Comparison of ENCODE assay signal across 20 mouse cellular contexts in the genomic region with DNA sequence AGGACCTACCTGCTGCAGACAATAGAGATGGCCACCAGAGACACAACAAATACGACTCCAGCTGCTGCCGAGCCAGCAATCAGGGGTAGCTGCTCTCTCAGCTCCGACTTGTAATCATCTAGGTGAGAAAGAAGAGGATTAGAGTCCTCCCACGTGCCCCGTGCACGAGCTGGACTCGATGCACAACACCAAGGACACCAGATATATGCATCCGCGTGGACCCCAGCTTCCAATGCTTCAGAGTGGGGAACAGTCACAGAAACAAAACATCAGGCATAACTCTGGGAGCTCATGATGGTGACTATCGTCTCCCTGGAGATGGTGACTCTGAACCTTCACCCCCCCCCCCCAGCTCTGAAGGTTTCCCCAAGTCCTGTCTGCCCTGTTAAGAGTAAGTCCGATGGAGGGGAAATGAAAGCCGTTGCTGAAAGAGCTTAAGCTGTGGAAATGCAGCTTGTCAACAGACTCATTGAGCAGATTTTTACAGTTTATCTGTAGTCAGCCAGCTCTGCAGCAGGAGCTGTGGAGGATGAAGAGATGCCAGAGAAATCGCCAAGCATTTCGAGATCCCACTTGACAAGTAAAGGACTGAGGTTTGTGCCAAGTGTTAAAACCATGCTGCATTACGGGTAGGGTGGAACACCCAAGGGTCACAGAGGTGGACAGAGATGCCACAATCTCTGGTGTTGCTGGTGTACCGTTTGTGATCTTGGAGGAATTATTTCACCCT.
A peak's percentile ranks its signal among the peaks of the same experiment; 100 is the strongest.
DNase-seq lines count a peak whose midpoint lies in the region; ATAC-seq and TF ChIP-seq lines count a peak whose summit lies in the region.
"Had no signal": no experiment of that assay in that cellular context is flagged by ENCODE, and none has a peak within 500 bp of the region (broad histone marks: within the 10 kb centered on the region; RNA-seq: fewer than 3 reads in every experiment).

No protein-coding gene starts in this region.

- H3K9me3 ChIP-seq in forebrain, postnatal 0 days (ENCODE audit: low read length): no peaks in the 10 kb centered on the region
- no peaks in the 10 kb centered on the region for H3K9me3 ChIP-seq in forebrain, embryonic 16.5 days (ENCODE audit: control insufficient read depth, low read length)
- no peaks in the 10 kb centered on the region for H3K9me3 ChIP-seq in hindbrain, embryonic 15.5 days
- no peaks in the 10 kb centered on the region for H3K9me3 ChIP-seq in hindbrain, embryonic 10.5 days
- no peaks in the 10 kb centered on the region for H3K9me3 ChIP-seq in liver, postnatal 0 days (ENCODE audit: low read length)
- H3K9me3 ChIP-seq: forebrain, embryonic 12.5 days had no signal

- no peaks in the 10 kb centered on the region; the same call in 1 of the 2 replicates for H3K36me3 ChIP-seq in forebrain, postnatal 0 days (ENCODE audit: insufficient read depth)
- no peaks in the 10 kb centered on the region for H3K36me3 ChIP-seq in forebrain, embryonic 16.5 days (ENCODE audit: control insufficient read depth, insufficient read depth)
- no peaks in the 10 kb centered on the region; the same call in 1 of the 2 replicates for H3K36me3 ChIP-seq in hindbrain, embryonic 15.5 days
- peaks cover 9% of the 10 kb centered on the region; the same call in 1 of the 2 replicates for H3K36me3 ChIP-seq in hindbrain, embryonic 10.5 days
- H3K36me3 ChIP-seq in liver, postnatal 0 days (replicated peaks; ENCODE audit: insufficient read depth, low read length): no peaks in the 10 kb centered on the region
- H3K36me3 ChIP-seq: G1E had no signal

- no peaks in the 10 kb centered on the region for H3K27me3 ChIP-seq in forebrain, postnatal 0 days (ENCODE audit: insufficient read depth, low read length)
- no peaks in the 10 kb centered on the region for H3K27me3 ChIP-seq in forebrain, embryonic 16.5 days (replicated peaks; ENCODE audit: control insufficient read depth, insufficient read depth, low read length)
- H3K27me3 ChIP-seq in hindbrain, embryonic 15.5 days: no peaks in the 10 kb centered on the region
- H3K27me3 ChIP-seq in hindbrain, embryonic 10.5 days (ENCODE audit: insufficient read depth, poor library complexity, severe bottlenecking): no peaks in the 10 kb centered on the region
- H3K27me3 ChIP-seq in liver, postnatal 0 days (ENCODE audit: insufficient read depth, low read length): no peaks in the 10 kb centered on the region
- H3K27me3 ChIP-seq: forebrain, embryonic 12.5 days; megakaryocyte, embryonic 14.5 days had no signal

- H3K4me1 ChIP-seq in forebrain, postnatal 0 days (ENCODE audit: insufficient read depth): no peaks in the 10 kb centered on the region
- no peaks in the 10 kb centered on the region for H3K4me1 ChIP-seq in forebrain, embryonic 16.5 days (replicated peaks; ENCODE audit: control insufficient read depth, insufficient read depth, low read length)
- H3K4me1 ChIP-seq in hindbrain, embryonic 15.5 days (replicated peaks): peaks cover 6% of the 10 kb centered on the region; the same call in 1 of the 2 replicates
- H3K4me1 ChIP-seq in hindbrain, embryonic 10.5 days (replicated peaks): 0 out of 2 replicates have a peak, but pooled peaks cover 4% of the 10 kb centered on the region
- peaks cover 17% of the 10 kb centered on the region for H3K4me1 ChIP-seq in liver, postnatal 0 days (ENCODE audit: insufficient read depth)

- no peak for ATAC-seq in forebrain, postnatal 0 days
- no peak for ATAC-seq in forebrain, embryonic 16.5 days
- ATAC-seq in hindbrain, embryonic 15.5 days (ENCODE audit: low FRiP score, low read depth): no peak
- no peak for ATAC-seq in liver, postnatal 0 days

- no peak overlapping the region for H3K9ac ChIP-seq in forebrain, postnatal 0 days
- no peak overlapping the region; the same call in 1 of the 2 replicates for H3K9ac ChIP-seq in forebrain, embryonic 16.5 days (replicated peaks; ENCODE audit: low read depth, low read length)
- no peak overlapping the region for H3K9ac ChIP-seq in hindbrain, embryonic 15.5 days
- H3K9ac ChIP-seq in liver, postnatal 0 days (replicated peaks): no peak overlapping the region
- H3K9ac ChIP-seq: forebrain, embryonic 12.5 days had no signal

- TF ChIP-seq EP300 in liver, postnatal 0 days (IDR thresholded peaks at IDR 0.05; ENCODE audit: low read depth): no peak

- H3K4me3 ChIP-seq in forebrain, postnatal 0 days (ENCODE audit: low read depth, low read length): no peak overlapping the region
- no peak overlapping the region for H3K4me3 ChIP-seq in forebrain, embryonic 16.5 days (replicated peaks; ENCODE audit: low read length)
- H3K4me3 ChIP-seq in hindbrain, embryonic 15.5 days: no peak overlapping the region
- H3K4me3 ChIP-seq in hindbrain, embryonic 10.5 days: no peak overlapping the region
- peak overlapping the region; percentile 35; the same call in 1 of the 2 replicates for H3K4me3 ChIP-seq in liver, postnatal 0 days (ENCODE audit: low read depth, low read length)
- H3K4me3 ChIP-seq: forebrain, embryonic 12.5 days had no signal

- 0 out of 2 replicates have a peak overlapping the region, but pooled peaks have one; percentile 15 for H3K27ac ChIP-seq in forebrain, postnatal 0 days (ENCODE audit: low read depth, low read length)
- no peak overlapping the region for H3K27ac ChIP-seq in forebrain, embryonic 16.5 days (ENCODE audit: low read length)
- 0 out of 2 replicates have a peak overlapping the region, but pooled peaks have one; percentile 6 for H3K27ac ChIP-seq in hindbrain, embryonic 15.5 days (replicated peaks)
- H3K27ac ChIP-seq in hindbrain, embryonic 10.5 days: no peak overlapping the region
- 0 out of 2 replicates have a peak overlapping the region, but pooled peaks have one; percentile 91 for H3K27ac ChIP-seq in liver, postnatal 0 days (ENCODE audit: low read depth)
- H3K27ac ChIP-seq: forebrain, embryonic 12.5 days; kidney, postnatal 0 days had no signal

- DNase-seq in forebrain, postnatal 0 days: no peak
- DNase-seq in hindbrain, embryonic 10.5 days (ENCODE audit: low spot score): no peak
- peak; percentile 37 for DNase-seq in brain, embryonic 14.5 days (ENCODE audit: low read depth)
- no peak for DNase-seq in liver, postnatal 0 days
- DNase-seq in urinary bladder, postnatal 10 days (ENCODE audit: low spot score): no peak
- no peak for DNase-seq in thymus, postnatal 36 days
- DNase-seq: adrenal gland, postnatal 25 days; cerebellum, adult 18-20 months; gastrocnemius, postnatal 10 days; heart, adult 18-20 months; heart, postnatal 10 days; kidney, adult 18-20 months; layer of hippocampus, postnatal 36 days; thymus, postnatal 14 days had no signal

- WGBS in forebrain, postnatal 0 days: 60% methylated on average over 16 of the region's 16 CpGs
- 72% methylated on average over 16 of the region's 16 CpGs for WGBS in forebrain, embryonic 16.5 days
- WGBS in hindbrain, embryonic 15.5 days: 72% methylated on average over 16 of the region's 16 CpGs
- WGBS in hindbrain, embryonic 10.5 days: 88% methylated on average over 16 of the region's 16 CpGs
- WGBS in liver, postnatal 0 days (ENCODE audit: insufficient replicate concordance): 74% methylated on average over 16 of the region's 16 CpGs

- no peak for TF ChIP-seq CTCF in forebrain, postnatal 0 days (IDR thresholded peaks at IDR 0.05; ENCODE audit: low read depth)
- TF ChIP-seq CTCF in brain, embryonic 14.5 days (IDR thresholded peaks at IDR 0.05; ENCODE audit: borderline replicate concordance, extremely low read depth, insufficient read depth, insufficient read length): no peak
- no peak for TF ChIP-seq CTCF in liver, postnatal 0 days (IDR thresholded peaks at IDR 0.05; ENCODE audit: low read depth)

- H3K4me2 ChIP-seq in forebrain, postnatal 0 days (ENCODE audit: low read depth): no peak overlapping the region
- no peak overlapping the region for H3K4me2 ChIP-seq in forebrain, embryonic 16.5 days (ENCODE audit: low read length)
- H3K4me2 ChIP-seq in hindbrain, embryonic 15.5 days: no peak overlapping the region
- H3K4me2 ChIP-seq in liver, postnatal 0 days (ENCODE audit: low read depth, low read length): peak overlapping the region; percentile 71
- H3K4me2 ChIP-seq: forebrain, embryonic 12.5 days had no signal

- no peak for TF ChIP-seq POLR2A in brain, embryonic 14.5 days (IDR thresholded peaks at IDR 0.05; ENCODE audit: borderline replicate concordance, extremely low read depth, insufficient read depth, insufficient read length, poor library complexity, severe bottlenecking)

Comparison
In these comparisons a context has a peak if more than half of its experiments do, and no peak if none do; other contexts are left out.
1. H3K27ac ChIP-seq: peak in forebrain, postnatal 0 days (single experiment), hindbrain, embryonic 15.5 days (single experiment) and liver, postnatal 0 days (single experiment); none in forebrain, embryonic 16.5 days (single experiment) and hindbrain, embryonic 10.5 days (single experiment).